Mouse (Mus musculus): Measurements from ENCODE around the gene Pbrm1. TPM values are rescaled to one million over a fixed set of nuclear protein-coding genes. Genes with fewer than 3 reads are reported as not detected.

Gene Pbrm1
- polyA plus RNA-seq, 1 experiment from 2014 or later, result 116 TPM

GRCm38 (mm10) chr14:31006779-31007178 is 12.2 kb upstream of the Pbrm1 start:
- 77% methylated on average over 5 of the region's 5 CpGs for WGBS
- Histone ChIP-seq H3K4me2 (replicated peaks; ENCODE audit: low read depth, low read length) (no peak overlapping the region), H3K36me3 (ENCODE audit: control insufficient read depth, insufficient read depth, low read length) (peaks cover 36% of the 10 kb centered on the region)

DNA sequence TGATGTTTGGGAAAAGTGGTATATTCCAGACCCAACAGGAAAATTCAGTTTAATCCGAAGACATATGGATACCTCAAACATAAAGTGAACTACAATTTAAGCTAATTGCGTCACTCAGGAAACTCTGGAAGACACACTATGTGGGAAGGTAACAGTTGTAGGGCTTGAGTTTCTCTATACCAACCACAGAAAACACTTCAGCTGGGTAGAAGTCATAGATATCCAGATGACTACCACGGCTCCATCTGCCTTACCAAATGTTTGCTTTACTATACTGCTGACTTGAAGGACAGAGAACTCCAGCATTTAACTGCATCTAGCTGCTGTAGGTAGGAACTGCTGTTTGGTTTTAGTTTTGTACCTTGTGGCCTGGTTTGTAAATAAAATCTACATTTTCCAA is 7.3 kb upstream of the Pbrm1 start:
- no peak overlapping the region for H3K4me3 ChIP-seq (ENCODE audit: low read length)
- peaks cover 85% of the 10 kb centered on the region for H3K36me3 ChIP-seq (ENCODE audit: control insufficient read depth, insufficient read depth, low read length)
- no peak overlapping the region for H3K27ac ChIP-seq (ENCODE audit: low read depth, low read length)
- ATAC-seq (ENCODE audit: low FRiP score, low TSS enrichment), result no peak
- H3K9ac ChIP-seq (ENCODE audit: low read depth, low read length), result no peak overlapping the region
- H3K4me1 ChIP-seq (ENCODE audit: control insufficient read depth, insufficient read depth, low read length), result no peaks in the 10 kb centered on the region
- H3K9me3 ChIP-seq (ENCODE audit: control insufficient read depth, low read length), result no peaks in the 10 kb centered on the region
- H3K4me2 ChIP-seq (replicated peaks; ENCODE audit: low read depth, low read length), result no peak overlapping the region
- 91% methylated on average over 3 of the region's 3 CpGs for WGBS
- no peaks in the 10 kb centered on the region for H3K27me3 ChIP-seq (ENCODE audit: control insufficient read depth, insufficient read depth, low read length)

More at GRCm38 (mm10) chr14:31006779-31007178, 12.2 kb upstream of the Pbrm1 start:
- Histone ChIP-seq H3K4me1 (ENCODE audit: control insufficient read depth, insufficient read depth, low read length) (0 out of 2 replicates have a peak, but pooled peaks cover 4% of the 10 kb centered on the region), H3K27ac (ENCODE audit: low read depth, low read length) (no peak overlapping the region), H3K9ac (ENCODE audit: low read depth, low read length) (no peak overlapping the region), H3K9me3 (ENCODE audit: control insufficient read depth, low read length) (no peaks in the 10 kb centered on the region), H3K27me3 (ENCODE audit: control insufficient read depth, insufficient read depth, low read length) (no peaks in the 10 kb centered on the region), H3K4me3 (ENCODE audit: low read length) (no peak overlapping the region)
- ATAC-seq (ENCODE audit: low FRiP score, low TSS enrichment), result no peak

DNA sequence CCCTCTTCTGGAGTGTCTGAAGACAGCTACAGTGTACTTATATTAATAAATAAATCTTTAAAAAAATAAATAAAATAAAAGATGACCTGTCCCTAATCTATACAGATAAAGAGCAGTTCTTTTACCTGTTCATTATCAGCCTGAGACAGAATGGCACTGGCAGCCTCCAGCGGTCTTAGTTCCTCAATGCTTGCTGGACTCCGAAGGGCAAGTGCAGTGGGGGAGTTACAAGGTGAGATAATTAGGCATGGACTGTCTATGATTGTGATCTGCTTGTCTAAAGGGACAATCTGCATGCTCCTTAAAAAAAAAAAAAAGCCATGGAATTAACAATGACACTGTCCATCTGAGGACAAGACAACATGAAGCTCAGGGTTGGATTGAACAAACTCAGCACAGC is 5.0 kb upstream of the Pbrm1 start:
- no peak overlapping the region for H3K4me3 ChIP-seq (ENCODE audit: low read length)
- no peak overlapping the region for H3K9ac ChIP-seq (ENCODE audit: low read depth, low read length)
- H3K4me2 ChIP-seq (replicated peaks; ENCODE audit: low read depth, low read length), result no peak overlapping the region
- no peaks in the 10 kb centered on the region for H3K9me3 ChIP-seq (ENCODE audit: control insufficient read depth, low read length)
- H3K27me3 ChIP-seq (ENCODE audit: control insufficient read depth, insufficient read depth, low read length), result no peaks in the 10 kb centered on the region
- WGBS, result 97% methylated on average over 2 of the region's 2 CpGs
- ATAC-seq (ENCODE audit: low FRiP score, low TSS enrichment), result no peak
- no peak overlapping the region for H3K27ac ChIP-seq (ENCODE audit: low read depth, low read length)
- 0 out of 2 replicates have a peak, but pooled peaks cover 3% of the 10 kb centered on the region for H3K4me1 ChIP-seq (ENCODE audit: control insufficient read depth, insufficient read depth, low read length)
- peaks cover 81% of the 10 kb centered on the region for H3K36me3 ChIP-seq (ENCODE audit: control insufficient read depth, insufficient read depth, low read length)

DNA sequence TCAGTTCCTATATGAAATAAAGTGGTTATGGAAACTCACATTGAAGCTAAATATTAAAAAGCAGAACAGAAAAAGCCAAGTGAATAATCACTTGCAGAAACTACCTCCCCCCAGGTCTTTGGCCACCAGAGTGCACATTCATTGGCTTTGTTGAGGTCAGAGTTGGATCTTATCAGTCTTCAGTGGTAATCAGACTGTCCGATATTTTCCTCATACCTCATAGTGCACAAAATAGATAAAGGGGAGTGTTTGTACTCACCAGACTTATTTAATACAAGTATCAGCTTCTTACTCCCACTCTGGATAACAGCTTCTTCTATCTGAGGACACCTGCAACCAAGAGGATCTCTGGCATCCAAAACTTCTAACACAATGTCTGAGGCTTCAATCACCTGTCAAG is 2.9 kb upstream of the Pbrm1 start:
- no peaks in the 10 kb centered on the region for H3K27me3 ChIP-seq (ENCODE audit: control insufficient read depth, insufficient read depth, low read length)
- no peak overlapping the region for H3K9ac ChIP-seq (ENCODE audit: low read depth, low read length)
- no peak overlapping the region for H3K4me3 ChIP-seq (ENCODE audit: low read length)
- ATAC-seq (ENCODE audit: low FRiP score, low TSS enrichment), result no peak
- WGBS, result 87% methylated on average over 1 of the region's 1 CpGs
- 0 out of 2 replicates have a peak, but pooled peaks cover 3% of the 10 kb centered on the region for H3K4me1 ChIP-seq (ENCODE audit: control insufficient read depth, insufficient read depth, low read length)
- peaks cover 65% of the 10 kb centered on the region for H3K36me3 ChIP-seq (ENCODE audit: control insufficient read depth, insufficient read depth, low read length)
- H3K4me2 ChIP-seq (replicated peaks; ENCODE audit: low read depth, low read length), result no peak overlapping the region
- H3K27ac ChIP-seq (ENCODE audit: low read depth, low read length), result no peak overlapping the region
- H3K9me3 ChIP-seq (ENCODE audit: control insufficient read depth, low read length), result no peaks in the 10 kb centered on the region

DNA sequence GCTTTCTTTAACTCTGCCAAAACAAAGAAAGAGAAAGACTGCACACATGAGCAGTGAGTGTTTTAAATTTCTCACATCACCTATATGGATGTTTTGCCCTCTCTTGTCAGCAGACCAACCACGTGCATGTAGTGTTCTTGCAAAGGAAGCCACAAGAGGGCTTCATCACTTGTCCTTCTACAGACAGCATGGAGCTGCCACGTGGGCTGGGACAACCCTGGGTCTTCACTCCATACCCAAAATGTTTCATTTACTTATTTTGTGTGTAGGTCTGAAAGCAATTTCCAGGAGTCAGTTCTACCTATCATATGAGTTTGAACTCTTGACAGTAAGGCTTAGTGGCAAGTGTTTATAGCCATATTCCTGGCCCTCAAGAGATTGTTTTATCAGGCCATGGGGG is 1.1 kb upstream of the Pbrm1 start:
- H3K27ac ChIP-seq (ENCODE audit: low read depth, low read length), result no peak overlapping the region
- no peak for ATAC-seq (ENCODE audit: low FRiP score, low TSS enrichment)
- peak overlapping the region; percentile 84 for H3K4me3 ChIP-seq (ENCODE audit: low read length)
- H3K9me3 ChIP-seq (ENCODE audit: control insufficient read depth, low read length), result no peaks in the 10 kb centered on the region
- no peaks in the 10 kb centered on the region for H3K27me3 ChIP-seq (ENCODE audit: control insufficient read depth, insufficient read depth, low read length)
- peak overlapping the region; percentile 65 for H3K4me2 ChIP-seq (replicated peaks; ENCODE audit: low read depth, low read length)
- 0% methylated on average over 2 of the region's 2 CpGs for WGBS
- peak overlapping the region; percentile 93 for H3K9ac ChIP-seq (ENCODE audit: low read depth, low read length)
- H3K36me3 ChIP-seq (ENCODE audit: control insufficient read depth, insufficient read depth, low read length), result peaks cover 55% of the 10 kb centered on the region
- 0 out of 2 replicates have a peak, but pooled peaks cover 3% of the 10 kb centered on the region for H3K4me1 ChIP-seq (ENCODE audit: control insufficient read depth, insufficient read depth, low read length)

- Histone ChIP-seq H3K9ac (ENCODE audit: low read depth, low read length) (peak overlapping the region; percentile 93), H3K4me1 (ENCODE audit: control insufficient read depth, insufficient read depth, low read length) (0 out of 2 replicates have a peak, but pooled peaks cover 3% of the 10 kb centered on the region), H3K4me3 (ENCODE audit: low read length) (peak overlapping the region; percentile 84), H3K36me3 (ENCODE audit: control insufficient read depth, insufficient read depth, low read length) (peaks cover 51% of the 10 kb centered on the region), H3K27me3 (ENCODE audit: control insufficient read depth, insufficient read depth, low read length) (no peaks in the 10 kb centered on the region), H3K27ac (ENCODE audit: low read depth, low read length) (peak overlapping the region; percentile 92), H3K9me3 (ENCODE audit: control insufficient read depth, low read length) (no peaks in the 10 kb centered on the region), H3K4me2 (replicated peaks; ENCODE audit: low read depth, low read length) (peak overlapping the region; percentile 56)
- whole genome bisulfite sequencing, result 7% methylated on average over 27 of the region's 56 CpGs
- peak; percentile 95 for ATAC-seq (ENCODE audit: low FRiP score, low TSS enrichment)
Measured at GRCm38 (mm10) chr14:31019331-31020205, 630 bp downstream of the Pbrm1 start.

GRCm38 (mm10) chr14:31022579-31022978 is 3.6 kb downstream of the Pbrm1 start:
- no peaks in the 10 kb centered on the region for H3K27me3 ChIP-seq (ENCODE audit: control insufficient read depth, insufficient read depth, low read length)
- H3K4me2 ChIP-seq (replicated peaks; ENCODE audit: low read depth, low read length), result no peak overlapping the region
- H3K4me3 ChIP-seq (ENCODE audit: low read length), result no peak overlapping the region
- 31% methylated on average over 1 of the region's 1 CpGs for WGBS
- ATAC-seq (ENCODE audit: low FRiP score, low TSS enrichment), result no peak
- H3K9ac ChIP-seq (ENCODE audit: low read depth, low read length), result no peak overlapping the region; the same call in 1 of the 2 replicates
- 0 out of 2 replicates have a peak, but pooled peaks cover 3% of the 10 kb centered on the region for H3K4me1 ChIP-seq (ENCODE audit: control insufficient read depth, insufficient read depth, low read length)
- H3K9me3 ChIP-seq (ENCODE audit: control insufficient read depth, low read length), result no peaks in the 10 kb centered on the region
- no peak overlapping the region for H3K27ac ChIP-seq (ENCODE audit: low read depth, low read length)
- H3K36me3 ChIP-seq (ENCODE audit: control insufficient read depth, insufficient read depth, low read length), result peaks cover 51% of the 10 kb centered on the region

DNA sequence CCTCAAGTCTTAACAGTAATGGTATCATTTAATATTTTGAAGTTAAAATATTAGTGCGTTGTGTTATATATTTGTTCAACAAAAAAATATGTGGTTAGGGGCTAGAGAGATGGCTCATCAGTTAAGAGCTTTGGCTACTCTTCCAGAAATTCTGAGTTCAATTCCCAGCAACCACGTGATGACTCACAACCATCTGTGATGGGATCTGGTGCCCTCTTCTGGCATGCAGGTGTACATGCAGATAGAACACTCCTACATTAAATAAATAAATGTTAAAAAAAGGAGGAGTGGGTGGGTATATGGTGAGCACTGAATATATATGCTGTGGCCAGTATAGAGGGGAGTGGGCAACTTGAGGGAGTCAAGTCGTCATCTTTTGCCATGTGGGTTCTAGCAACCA is 6.8 kb downstream of the Pbrm1 start:
- H3K36me3 ChIP-seq (ENCODE audit: control insufficient read depth, insufficient read depth, low read length), result peaks cover 78% of the 10 kb centered on the region
- ATAC-seq (ENCODE audit: low FRiP score, low TSS enrichment), result no peak

DNA sequence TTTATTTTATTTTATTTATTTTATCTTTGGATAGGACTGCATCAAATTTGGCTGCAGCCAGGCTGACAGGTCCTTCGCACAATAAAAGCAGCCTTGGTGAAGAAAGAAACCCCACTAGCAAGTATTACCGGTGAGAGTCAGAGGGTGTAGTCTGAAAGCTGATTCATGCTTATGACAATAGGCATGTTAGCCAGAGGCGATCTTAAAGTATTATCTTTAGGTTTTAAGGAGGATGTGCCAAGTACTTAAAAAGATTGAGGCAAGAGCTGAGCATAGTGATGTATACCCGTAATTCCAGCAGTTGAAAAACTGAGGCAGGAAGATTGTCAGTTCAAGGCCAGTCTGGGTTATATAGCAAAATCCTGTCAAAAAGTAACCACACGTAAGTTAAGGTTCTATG is 26.4 kb downstream of the Pbrm1 start:
- no peaks in the 10 kb centered on the region for H3K9me3 ChIP-seq (ENCODE audit: control insufficient read depth, low read length)
- no peak overlapping the region for H3K27ac ChIP-seq (ENCODE audit: low read depth, low read length)
- H3K36me3 ChIP-seq (ENCODE audit: control insufficient read depth, insufficient read depth, low read length), result peaks cover 78% of the 10 kb centered on the region
- H3K27me3 ChIP-seq (ENCODE audit: control insufficient read depth, insufficient read depth, low read length), result no peaks in the 10 kb centered on the region
- no peak overlapping the region for H3K4me3 ChIP-seq (ENCODE audit: low read length)
- no peaks in the 10 kb centered on the region for H3K4me1 ChIP-seq (ENCODE audit: control insufficient read depth, insufficient read depth, low read length)
- no peak for ATAC-seq (ENCODE audit: low FRiP score, low TSS enrichment)
- H3K9ac ChIP-seq (ENCODE audit: low read depth, low read length), result no peak overlapping the region
- no peak overlapping the region for H3K4me2 ChIP-seq (replicated peaks; ENCODE audit: low read depth, low read length)
- whole genome bisulfite sequencing, result 94% methylated on average over 5 of the region's 5 CpGs

More for the DNA sequence above, 6.8 kb downstream of the Pbrm1 start:
- no peaks in the 10 kb centered on the region for H3K27me3 ChIP-seq (ENCODE audit: control insufficient read depth, insufficient read depth, low read length)
- no peaks in the 10 kb centered on the region for H3K9me3 ChIP-seq (ENCODE audit: control insufficient read depth, low read length)
- H3K9ac ChIP-seq (ENCODE audit: low read depth, low read length), result no peak overlapping the region
- 86% methylated on average over 3 of the region's 3 CpGs for WGBS
- H3K4me1 ChIP-seq (ENCODE audit: control insufficient read depth, insufficient read depth, low read length), result no peaks in the 10 kb centered on the region
- H3K4me2 ChIP-seq (replicated peaks; ENCODE audit: low read depth, low read length), result no peak overlapping the region
- no peak overlapping the region for H3K27ac ChIP-seq (ENCODE audit: low read depth, low read length)
- no peak overlapping the region for H3K4me3 ChIP-seq (ENCODE audit: low read length)
